Mouse (Mus musculus) MEL (cell line): ENCODE measurements at regions not wholly inside any gene's neighbourhood (a gene's known extent, or its start where the extent isn't known, plus 50 kb on each side); places are given as distances from the start of the nearest gene placed in this dataset.

Experiments
- DNase-seq: peaks from one replicate; pipeline ENCODE4 v3.0.0; 2011; ENCODE audit warnings: low read depth, low spot score
- H3K27ac ChIP-seq: 2 replicates; pipeline ENCODE4 v1.5.1; 2012; ENCODE audit warnings: low read depth, mild to moderate bottlenecking, control low read depth, low read length, moderate library complexity; ENCODE audit not compliant: control insufficient read depth
- H3K27me3 ChIP-seq, 2 experiments: fragments of 150-350 bp in 1 of 2; sonication (generic) in 1 of 2; 2 replicates each; pipeline ENCODE4 v1.6.1; 2012; ENCODE audit warnings: low read length in 2 of 2, mild to moderate bottlenecking in 2 of 2, improper control_type of control experiment in 1 of 2, moderate library complexity in 1 of 2; ENCODE audit not compliant: insufficient read depth in 2 of 2, control insufficient read depth in 1 of 2
- H3K36me3 ChIP-seq, 2 experiments: 2 replicates each; pipeline ENCODE4 v1.6.1; 2012 to 2014; ENCODE audit warnings: low read length in 2 of 2, improper control_type of control experiment in 1 of 2, inconsistent platforms in 1 of 2, mild to moderate bottlenecking in 1 of 2; ENCODE audit not compliant: insufficient read depth in 2 of 2, control insufficient read depth in 1 of 2
- H3K4me1 ChIP-seq, 2 experiments: fragments of 150-350 bp in 1 of 2; sonication (generic) in 1 of 2; 2 replicates each; pipeline ENCODE4 v1.6.1; 2012; ENCODE audit warnings: low read length in 2 of 2, improper control_type of control experiment in 1 of 2, mild to moderate bottlenecking in 1 of 2; ENCODE audit not compliant: insufficient read depth in 2 of 2, control insufficient read depth in 1 of 2
- H3K4me3 ChIP-seq, 2 experiments: fragments of 150-350 bp in 1 of 2; sonication (generic) in 1 of 2; 2 replicates each; pipeline ENCODE4 v1.5.1; 2012; ENCODE audit warnings: low read depth in 2 of 2, low read length in 2 of 2, mild to moderate bottlenecking in 2 of 2, moderate library complexity in 2 of 2, control low read depth in 1 of 2, improper control_type of control experiment in 1 of 2; ENCODE audit not compliant: control insufficient read depth in 1 of 2, insufficient read depth in 1 of 2
- H3K79me2 ChIP-seq: 2 replicates; pipeline ENCODE4 v1.6.1; 2012; ENCODE audit warnings: mild to moderate bottlenecking, low read length, moderate library complexity; ENCODE audit not compliant: control insufficient read depth, poor library complexity, insufficient read depth
- H3K9ac ChIP-seq: 2 replicates; pipeline ENCODE4 v1.6.1; 2012; ENCODE audit warnings: low read depth, mild to moderate bottlenecking, control low read depth, low read length, moderate library complexity; ENCODE audit not compliant: control insufficient read depth, poor library complexity, severe bottlenecking
- H3K9me3 ChIP-seq: fragments of 150-350 bp; sonication (generic); replicated peaks from 2 replicates; pipeline ENCODE4 v1.6.1; 2012; ENCODE audit warnings: mild to moderate bottlenecking, low read length, improper control_type of control experiment, moderate library complexity; ENCODE audit not compliant: insufficient read depth
- BHLHE40 ChIP-seq: IDR thresholded peaks from 2 replicates; pipeline ENCODE4 v1.6.1; 2012; ENCODE audit warnings: low read depth, mild to moderate bottlenecking, inconsistent platforms, low read length, improper control_type of control experiment, borderline replicate concordance
- CHD1 ChIP-seq: IDR thresholded peaks from 2 replicates; pipeline ENCODE4 v1.6.1; 2012; ENCODE audit warnings: low read depth, mild to moderate bottlenecking, inconsistent platforms, low read length, improper control_type of control experiment
- CHD2 ChIP-seq: IDR thresholded peaks from 2 replicates; pipeline ENCODE4 v1.6.1; 2011; ENCODE audit warnings: low read length, improper control_type of control experiment
- CTCF ChIP-seq, 3 experiments: IDR thresholded peaks in 2 of 3; conservative IDR thresholded peaks in 1 of 3; 2 replicates each; pipeline ENCODE4 v1.5.1; 2011 to 2012; ENCODE audit warnings: low read length in 3 of 3, low read depth in 2 of 3, mild to moderate bottlenecking in 2 of 3, improper control_type of control experiment in 1 of 3, inconsistent platforms in 1 of 3, mixed read lengths in 1 of 3, moderate library complexity in 1 of 3; ENCODE audit not compliant: control insufficient read depth in 1 of 3, insufficient read depth in 1 of 3, poor library complexity in 1 of 3, severe bottlenecking in 1 of 3
- E2F4 ChIP-seq: IDR thresholded peaks from 2 replicates; pipeline ENCODE4 v1.6.1; 2011; ENCODE audit warnings: low read depth, low read length, improper control_type of control experiment, borderline replicate concordance
- ELF1 ChIP-seq: IDR thresholded peaks from 2 replicates; pipeline ENCODE4 v1.6.1; 2014; ENCODE audit warnings: low read depth, mild to moderate bottlenecking, inconsistent platforms, low read length, improper control_type of control experiment, moderate library complexity
- EP300 ChIP-seq, 2 experiments: IDR thresholded peaks; 2 replicates each; pipeline ENCODE4 v1.6.1; 2011; ENCODE audit warnings: improper control_type of control experiment in 2 of 2, low read length in 2 of 2, low read depth in 1 of 2, mild to moderate bottlenecking in 1 of 2
- GABPA ChIP-seq: IDR thresholded peaks from 2 replicates; pipeline ENCODE4 v1.6.1; 2012; ENCODE audit warnings: low read depth, mild to moderate bottlenecking, inconsistent platforms, low read length, improper control_type of control experiment, moderate library complexity
- GATA1 ChIP-seq: IDR thresholded peaks from 2 replicates; pipeline ENCODE4 v1.6.1; 2011; ENCODE audit warnings: low read depth, low read length, improper control_type of control experiment
- HCFC1 ChIP-seq: IDR thresholded peaks from 2 replicates; pipeline ENCODE4 v1.6.1; 2012; ENCODE audit warnings: low read depth, mild to moderate bottlenecking, inconsistent platforms, low read length, improper control_type of control experiment, moderate library complexity
- KAT2A ChIP-seq: conservative IDR thresholded peaks from 2 replicates; pipeline ENCODE4 v1.6.1; 2012; ENCODE audit warnings: low read depth, low read length, improper control_type of control experiment, inconsistent platforms
- MAFK ChIP-seq: IDR thresholded peaks from 2 replicates; pipeline ENCODE4 v1.6.1; 2011; ENCODE audit warnings: low read depth, mild to moderate bottlenecking, low read length, improper control_type of control experiment, borderline replicate concordance
- MAX ChIP-seq: IDR thresholded peaks from 2 replicates; pipeline ENCODE4 v1.6.1; 2011; ENCODE audit warnings: low read length, improper control_type of control experiment
- MAZ ChIP-seq: IDR thresholded peaks from 2 replicates; pipeline ENCODE4 v1.6.1; 2012; ENCODE audit warnings: low read depth, mild to moderate bottlenecking, inconsistent platforms, low read length, improper control_type of control experiment
- MYB ChIP-seq: IDR thresholded peaks from 2 replicates; pipeline ENCODE4 v1.6.1; 2011; ENCODE audit warnings: mild to moderate bottlenecking, low read depth, low read length, improper control_type of control experiment
- NELFE ChIP-seq: IDR thresholded peaks from 2 replicates; pipeline ENCODE4 v1.6.1; 2011; ENCODE audit warnings: low read depth, low read length, improper control_type of control experiment
- NRF1 ChIP-seq: IDR thresholded peaks from 2 replicates; pipeline ENCODE4 v1.6.1; 2014; ENCODE audit warnings: low read depth, mild to moderate bottlenecking, inconsistent platforms, low read length, improper control_type of control experiment, moderate library complexity; ENCODE audit not compliant: poor library complexity, insufficient read depth, severe bottlenecking
- POLR2A ChIP-seq, 2 experiments: IDR thresholded peaks; 2 replicates each; pipeline ENCODE4 v1.6.1; 2011 to 2012; ENCODE audit warnings: low read length in 2 of 2, mild to moderate bottlenecking in 2 of 2, control low read depth in 1 of 2, improper control_type of control experiment in 1 of 2, low read depth in 1 of 2, moderate library complexity in 1 of 2; ENCODE audit not compliant: control insufficient read depth in 1 of 2, insufficient read depth in 1 of 2, poor library complexity in 1 of 2
- POLR2AphosphoS2 ChIP-seq: IDR thresholded peaks from 2 replicates; pipeline ENCODE4 v1.6.1; 2011; ENCODE audit warnings: low read length, improper control_type of control experiment
- POLR2AphosphoS5 ChIP-seq: IDR thresholded peaks from 2 replicates; pipeline ENCODE4 v1.6.1; 2012; ENCODE audit warnings: low read depth, borderline replicate concordance, mild to moderate bottlenecking, inconsistent platforms, low read length, moderate library complexity, mixed read lengths
- RCOR1 ChIP-seq: IDR thresholded peaks from 2 replicates; pipeline ENCODE4 v1.6.1; 2012; ENCODE audit warnings: low read depth, mild to moderate bottlenecking, inconsistent platforms, low read length, improper control_type of control experiment
- SIN3A ChIP-seq: IDR thresholded peaks from 2 replicates; pipeline ENCODE4 v1.6.1; 2012; ENCODE audit warnings: low read length, improper control_type of control experiment, inconsistent platforms
- SMC3 ChIP-seq: IDR thresholded peaks from 2 replicates; pipeline ENCODE4 v1.6.1; 2011; ENCODE audit warnings: low read depth, low read length, improper control_type of control experiment
- TAL1 ChIP-seq: IDR thresholded peaks from 2 replicates; pipeline ENCODE4 v1.6.1; 2012; ENCODE audit warnings: mild to moderate bottlenecking, inconsistent platforms, low read length, moderate library complexity, mixed read lengths
- TBP ChIP-seq: IDR thresholded peaks from 2 replicates; pipeline ENCODE4 v1.8.0; 2011; ENCODE audit warnings: low read depth, low read length, improper control_type of control experiment
- TCF12 ChIP-seq: IDR thresholded peaks from 2 replicates; pipeline ENCODE4 v1.6.1; 2014; ENCODE audit warnings: low read depth, mild to moderate bottlenecking, inconsistent platforms, low read length, improper control_type of control experiment, moderate library complexity
- UBTF ChIP-seq: IDR thresholded peaks from 2 replicates; pipeline ENCODE4 v1.6.1; 2012; ENCODE audit warnings: low read depth, mild to moderate bottlenecking, inconsistent platforms, low read length, improper control_type of control experiment, moderate library complexity, borderline replicate concordance; ENCODE audit not compliant: insufficient read depth
- USF1 ChIP-seq: IDR thresholded peaks from 2 replicates; pipeline ENCODE4 v1.6.1; 2014; ENCODE audit warnings: low read depth, mild to moderate bottlenecking, inconsistent platforms, low read length, improper control_type of control experiment, moderate library complexity
- USF2 ChIP-seq, 2 experiments: IDR thresholded peaks; 2 replicates each; pipeline ENCODE4 v1.6.1; 2011 to 2012; ENCODE audit warnings: improper control_type of control experiment in 2 of 2, low read length in 2 of 2, borderline replicate concordance in 1 of 2, inconsistent platforms in 1 of 2, low read depth in 1 of 2, mild to moderate bottlenecking in 1 of 2; ENCODE audit not compliant: insufficient read depth in 1 of 2
- ZMIZ1 ChIP-seq: IDR thresholded peaks from 2 replicates; pipeline ENCODE4 v1.6.1; 2012; ENCODE audit warnings: low read depth, mild to moderate bottlenecking, inconsistent platforms, low read length, improper control_type of control experiment, moderate library complexity
- ZNF384 ChIP-seq: IDR thresholded peaks from 2 replicates; pipeline ENCODE4 v1.6.1; 2012; ENCODE audit warnings: low read depth, mild to moderate bottlenecking, inconsistent platforms, low read length, improper control_type of control experiment

DNA sequence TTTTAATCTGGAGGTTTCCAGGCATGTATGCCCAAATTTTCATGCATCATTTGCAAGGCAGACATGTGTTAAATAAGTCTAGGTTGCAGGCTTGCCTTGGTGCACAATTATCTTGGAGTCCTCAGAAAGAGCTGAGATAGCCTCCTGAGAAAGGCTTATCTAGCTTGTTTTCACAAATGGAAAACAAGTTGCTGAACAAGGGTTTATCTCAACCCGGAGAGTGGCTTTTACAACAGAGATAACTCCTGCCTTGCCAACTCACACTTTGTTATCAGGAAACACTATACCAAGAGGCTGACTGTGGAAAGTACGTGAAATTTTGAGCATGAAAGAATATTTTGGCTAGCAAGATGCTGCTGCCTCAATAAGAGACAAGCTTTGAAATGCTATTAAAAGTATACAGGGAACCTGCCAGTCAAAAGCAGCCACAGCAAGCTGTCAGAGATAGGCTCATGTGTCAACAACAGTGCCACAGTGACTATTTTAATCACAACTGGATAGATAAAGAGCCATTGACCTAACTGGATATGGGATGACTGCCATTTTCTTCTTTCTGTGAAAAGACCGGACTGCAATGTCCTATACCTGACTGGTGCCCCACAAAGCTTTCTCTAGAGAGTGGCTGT is 3376.6 kb upstream of the Gm7489 start (continued):
- TF ChIP-seq NRF1 (no peak), BHLHE40 (peak; percentile 70), POLR2A (IDR thresholded peaks at IDR 0.05; ENCODE audit: control insufficient read depth in 1 of 2, insufficient read depth in 1 of 2, low read depth in 1 of 2, low read length in 2 of 2, poor library complexity in 1 of 2) (no peak), POLR2AphosphoS2 (no peak), HCFC1 (no peak), E2F4 (no peak), GABPA (no peak), MAZ (0 out of 2 replicates have a peak, but pooled peaks have one; percentile 40), NELFE (no peak), ZNF384 (0 out of 2 replicates have a peak, but pooled peaks have one; percentile 10), CHD1 (no peak), EP300 (IDR thresholded peaks at IDR 0.05; ENCODE audit: low read depth in 1 of 2, low read length in 2 of 2) (peak; percentile 93 to 97), MAFK (0 out of 2 replicates have a peak, but pooled peaks have one; percentile 47), POLR2AphosphoS5 (no peak), GATA1 (peak; percentile 97), RCOR1 (peak; percentile 85), TBP (no peak), ZMIZ1 (no peak), MYB (no peak), SIN3A (peak; percentile 74), SMC3 (no peak), USF2 (IDR thresholded peaks at IDR 0.05; ENCODE audit: borderline replicate concordance in 1 of 2, insufficient read depth in 1 of 2, low read depth in 1 of 2, low read length in 2 of 2) (no peak), KAT2A (no peak)

DNA sequence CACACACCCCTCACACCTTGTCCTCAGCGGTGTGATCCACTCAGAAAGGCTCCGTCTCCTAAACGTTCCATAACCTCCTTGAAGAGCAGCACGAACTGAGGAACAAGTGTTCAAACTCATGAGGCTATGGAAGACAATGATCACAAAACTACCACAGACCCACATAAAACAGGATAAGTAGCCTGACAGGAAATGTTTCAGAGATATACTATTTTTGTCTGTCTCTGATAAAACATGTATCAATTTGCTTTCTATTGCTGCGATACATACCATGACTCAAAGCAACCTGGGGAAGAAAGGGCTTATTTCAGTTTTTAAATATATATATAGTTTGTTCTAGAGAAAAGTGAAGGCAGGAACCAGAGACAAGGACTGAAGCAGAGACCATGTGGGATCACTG is 3371.7 kb upstream of the Gm7489 start:
- Histone ChIP-seq H3K79me2 (no peaks in the 10 kb centered on the region), H3K4me3 (no peak overlapping the region), H3K4me1 (peaks cover 2 to 11% of the 10 kb centered on the region in 2 experiments; a peak in 3 of 4 replicates), H3K27me3 (no peaks in the 10 kb centered on the region), H3K9me3 (no peaks in the 10 kb centered on the region), H3K9ac (no peak overlapping the region), H3K36me3 (peaks cover 0 to 15% of the 10 kb centered on the region in 2 experiments; a peak in 2 of 4 replicates), H3K27ac (no peak overlapping the region)
- no peak for DNase-seq
- no peak for TF ChIP-seq CHD1
- TF ChIP-seq RCOR1, result no peak
- no peak for TF ChIP-seq CHD2
- no peak for TF ChIP-seq NRF1
- no peak for TF ChIP-seq NELFE
- TF ChIP-seq SMC3, result no peak
- no peak for TF ChIP-seq TAL1
- TF ChIP-seq ELF1, result no peak
- no peak for TF ChIP-seq UBTF
- peak; percentile 39; the same call in 1 of the 2 replicates for TF ChIP-seq GATA1
- TF ChIP-seq EP300 (IDR thresholded peaks at IDR 0.05; ENCODE audit: low read depth in 1 of 2, low read length in 2 of 2), result peak; percentile 39 to 61; a peak in 1 of 4 replicates
- TF ChIP-seq POLR2A (IDR thresholded peaks at IDR 0.05; ENCODE audit: control insufficient read depth in 1 of 2, insufficient read depth in 1 of 2, low read depth in 1 of 2, low read length in 2 of 2, poor library complexity in 1 of 2), result no peak
- no peak for TF ChIP-seq MAX
- no peak for TF ChIP-seq HCFC1
- TF ChIP-seq ZMIZ1, result no peak
- TF ChIP-seq USF2 (IDR thresholded peaks at IDR 0.05; ENCODE audit: borderline replicate concordance in 1 of 2, insufficient read depth in 1 of 2, low read depth in 1 of 2, low read length in 2 of 2), result no peak
- peak; percentile 72; the same call in 1 of the 2 replicates for TF ChIP-seq TCF12
- no peak for TF ChIP-seq E2F4
- no peak for TF ChIP-seq BHLHE40
- no peak for TF ChIP-seq MAFK
- TF ChIP-seq CTCF (IDR thresholded peaks at IDR 0.05 in 2 of 3, conservative IDR thresholded peaks at IDR 0.05 in 1 of 3; ENCODE audit: control insufficient read depth in 1 of 3, insufficient read depth in 1 of 3, low read depth in 2 of 3, low read length in 3 of 3, poor library complexity in 1 of 3, severe bottlenecking in 1 of 3), result no peak
- no peak for TF ChIP-seq POLR2AphosphoS2
- no peak for TF ChIP-seq GABPA
- no peak for TF ChIP-seq USF1
